8 mouse cellular contexts compared by ENCODE assay signal in genomic region chr5:24843103-24843475, GRCm38 (mm10). TPM values are rescaled to one million over a fixed set of nuclear protein-coding genes. Genes with fewer than 3 reads are reported as not detected.
DNase-seq lines count a peak whose midpoint lies in the region; ATAC-seq lines count a peak whose summit lies in the region.

No protein-coding gene starts in this region.

- peak; percentile 23; the same call in 1 of the 2 replicates for ATAC-seq in kidney, embryonic 15.5 days (replicated peaks; ENCODE audit: low FRiP score)
- ATAC-seq in forebrain, embryonic 13.5 days, result peak; percentile 41
- ATAC-seq in liver, embryonic 12.5 days, result peak; percentile 4
- ATAC-seq in stomach, embryonic 14.5 days (ENCODE audit: insufficient number of reproducible peaks, insufficient read depth, low FRiP score, low read depth), result peak; percentile 5; the same call in 1 of the 2 replicates

- no peaks in the 10 kb centered on the region for H3K36me3 ChIP-seq in kidney, embryonic 15.5 days
- H3K36me3 ChIP-seq in forebrain, embryonic 13.5 days (ENCODE audit: poor library complexity, severe bottlenecking), result no peaks in the 10 kb centered on the region
- peaks cover 4% of the 10 kb centered on the region; the same call in 1 of the 2 replicates for H3K36me3 ChIP-seq in liver, embryonic 12.5 days
- H3K36me3 ChIP-seq in stomach, embryonic 14.5 days (ENCODE audit: control insufficient read depth, insufficient read depth, low read length), result no peaks in the 10 kb centered on the region

- H3K9ac ChIP-seq in kidney, embryonic 15.5 days, result peak overlapping the region; percentile 62
- peak overlapping the region; percentile 77 for H3K9ac ChIP-seq in forebrain, embryonic 13.5 days
- peak overlapping the region; percentile 66 for H3K9ac ChIP-seq in liver, embryonic 12.5 days
- H3K9ac ChIP-seq in stomach, embryonic 14.5 days (replicated peaks; ENCODE audit: low read depth, low read length), result 0 out of 2 replicates have a peak overlapping the region, but pooled peaks have one; percentile 32

- peak overlapping the region; percentile 100 for H3K27ac ChIP-seq in kidney, embryonic 15.5 days
- H3K27ac ChIP-seq in forebrain, embryonic 13.5 days, result peak overlapping the region; percentile 91
- H3K27ac ChIP-seq in liver, embryonic 12.5 days, result peak overlapping the region; percentile 100
- H3K27ac ChIP-seq in stomach, embryonic 14.5 days (ENCODE audit: low read length), result peak overlapping the region; percentile 95

- WGBS in kidney, embryonic 15.5 days, result 1% methylated on average over 21 of the region's 21 CpGs
- WGBS in forebrain, embryonic 13.5 days, result under 1% methylated on average over 21 of the region's 21 CpGs
- 5% methylated on average over 21 of the region's 21 CpGs for WGBS in liver, embryonic 12.5 days (ENCODE audit: insufficient replicate concordance)
- WGBS in stomach, embryonic 14.5 days, result 1% methylated on average over 21 of the region's 21 CpGs

- no peaks in the 10 kb centered on the region for H3K9me3 ChIP-seq in kidney, embryonic 15.5 days (replicated peaks)
- H3K9me3 ChIP-seq in forebrain, embryonic 13.5 days (replicated peaks), result no peaks in the 10 kb centered on the region
- H3K9me3 ChIP-seq in liver, embryonic 12.5 days (replicated peaks), result no peaks in the 10 kb centered on the region
- H3K9me3 ChIP-seq in stomach, embryonic 14.5 days (ENCODE audit: control insufficient read depth, low read depth, low read length), result no peaks in the 10 kb centered on the region

- H3K27me3 ChIP-seq in kidney, embryonic 15.5 days, result no peaks in the 10 kb centered on the region
- no peaks in the 10 kb centered on the region for H3K27me3 ChIP-seq in forebrain, embryonic 13.5 days
- no peaks in the 10 kb centered on the region for H3K27me3 ChIP-seq in liver, embryonic 12.5 days (replicated peaks)
- H3K27me3 ChIP-seq in stomach, embryonic 14.5 days (ENCODE audit: control insufficient read depth, insufficient read depth, low read length), result no peaks in the 10 kb centered on the region

- peaks cover 38% of the 10 kb centered on the region for H3K4me1 ChIP-seq in kidney, embryonic 15.5 days
- H3K4me1 ChIP-seq in forebrain, embryonic 13.5 days, result peaks cover 33% of the 10 kb centered on the region
- peaks cover 42% of the 10 kb centered on the region for H3K4me1 ChIP-seq in liver, embryonic 12.5 days
- H3K4me1 ChIP-seq in stomach, embryonic 14.5 days (ENCODE audit: control insufficient read depth, insufficient read depth, low read length), result peaks cover 19% of the 10 kb centered on the region

- DNase-seq in kidney, adult 18-20 months, result no peak
- DNase-seq in MEL-GATA-1-ER (ENCODE audit: extremely low read depth, low read depth), result peak; percentile 44
- DNase-seq in B cell, adult 2 months, result no peak
- DNase-seq in cerebellum, adult 8-10 months, result no peak

- peak overlapping the region; percentile 95 for H3K4me2 ChIP-seq in kidney, embryonic 15.5 days
- peak overlapping the region; percentile 89 for H3K4me2 ChIP-seq in forebrain, embryonic 13.5 days
- peak overlapping the region; percentile 86 for H3K4me2 ChIP-seq in liver, embryonic 12.5 days
- peak overlapping the region; percentile 92 for H3K4me2 ChIP-seq in stomach, embryonic 14.5 days (replicated peaks; ENCODE audit: low read depth, low read length)

- peak overlapping the region; percentile 95 for H3K4me3 ChIP-seq in kidney, embryonic 15.5 days (replicated peaks)
- H3K4me3 ChIP-seq in forebrain, embryonic 13.5 days, result peak overlapping the region; percentile 93
- peak overlapping the region; percentile 95 for H3K4me3 ChIP-seq in liver, embryonic 12.5 days
- H3K4me3 ChIP-seq in stomach, embryonic 14.5 days (ENCODE audit: low read depth, low read length), result peak overlapping the region; percentile 84

RNA-seq across cellular contexts. Expression of gene Rheb, which starts 0.7 kb away (rescaled TPM):
- polyA plus RNA-seq in kidney, embryonic 15.5 days (2015; fragmentation: Nextera tagmentation; extraction: Ambion mirVana), result 204 and 221 TPM in 2 replicates
- polyA plus RNA-seq in forebrain, embryonic 13.5 days (2015; fragmentation: Nextera tagmentation; extraction: Ambion mirVana), result 232 and 237 TPM in 2 replicates
- polyA plus RNA-seq in liver, embryonic 12.5 days (2016; fragmentation: Nextera tagmentation; extraction: Ambion mirVana), result 110 and 113 TPM in 2 replicates
- polyA plus RNA-seq in stomach, embryonic 14.5 days (2014; fragmentation: Nextera tagmentation; extraction: Ambion mirVana), result 226 and 237 TPM in 2 replicates
